Mouse (Mus musculus) lung, postnatal 36 days (tissue): ENCODE results near the gene Rfwd3.
"Not testable (repeated sequence)": the region's sequence is repeated elsewhere in the genome, so short reads cannot be mapped to it uniquely, and the experiment has no call there.

Source experiments
- DNase-seq: peaks from one replicate; pipeline ENCODE4 v3.0.0; 2022; ENCODE audit warnings: mixed read lengths

The Rfwd3 gene

GRCm38 (mm10) chr8:111299821-111300568, at the start of gene Rfwd3:
Rfwd3 (minus strand) TSS chr8:111300222.
- DNase-seq, result peak; percentile 99

- DNase-seq, result peak; percentile 92
These were observed 43.2 kb upstream of the Rfwd3 start for GRCm38 (mm10) chr8:111343225-111343624.

GRCm38 (mm10) chr8:111340186-111340585, 40.2 kb upstream of the Rfwd3 start:
- DNase-seq, result no peak

GRCm38 (mm10) chr8:111338370-111339208, 38.6 kb upstream of the Rfwd3 start:
- DNase-seq, result peak; percentile 23

GRCm38 (mm10) chr8:111337890-111338347, 37.9 kb upstream of the Rfwd3 start, which contains the start of gene Mlkl:
Mlkl (minus strand) TSS chr8:111338177.
- peak; percentile 73 for DNase-seq

GRCm38 (mm10) chr8:111337311-111337889, 37.4 kb upstream of the Rfwd3 start:
- peak; percentile 51 for DNase-seq

GRCm38 (mm10) chr8:111336692-111337091, 36.7 kb upstream of the Rfwd3 start:
- DNase-seq, result no peak

GRCm38 (mm10) chr8:111325222-111325790, 25.3 kb upstream of the Rfwd3 start:
- DNase-seq, result no peak

- DNase-seq, result no peak
These were observed 14.7 kb upstream of the Rfwd3 start for GRCm38 (mm10) chr8:111314729-111315128.

GRCm38 (mm10) chr8:111313961-111314360, 13.9 kb upstream of the Rfwd3 start:
- DNase-seq, result not testable (repeated sequence)

GRCm38 (mm10) chr8:111312758-111313162, 12.7 kb upstream of the Rfwd3 start:
- DNase-seq, result no peak

- DNase-seq, result not testable (repeated sequence)
These were observed 10.0 kb upstream of the Rfwd3 start for GRCm38 (mm10) chr8:111310006-111310405.

- DNase-seq, result no peak
These were observed 5.2 kb upstream of the Rfwd3 start for GRCm38 (mm10) chr8:111305031-111305730.

- no peak for DNase-seq
These were observed 4.3 kb upstream of the Rfwd3 start for GRCm38 (mm10) chr8:111304359-111304758.

GRCm38 (mm10) chr8:111303076-111303803, 3.2 kb upstream of the Rfwd3 start:
- DNase-seq, result not testable (repeated sequence)

- peak; percentile 19 for DNase-seq
These were observed 850 bp upstream of the Rfwd3 start for GRCm38 (mm10) chr8:111300597-111301546.

GRCm38 (mm10) chr8:111299363-111299820, 630 bp downstream of the Rfwd3 start:
- peak; percentile 72 for DNase-seq

- DNase-seq, result no peak
These were observed 2.0 kb downstream of the Rfwd3 start for GRCm38 (mm10) chr8:111298011-111298410.

- DNase-seq, result no peak
These were observed 8.3 kb downstream of the Rfwd3 start for GRCm38 (mm10) chr8:111291733-111292132.

GRCm38 (mm10) chr8:111290586-111290985, 9.4 kb downstream of the Rfwd3 start:
- no peak for DNase-seq
